Mouse (Mus musculus) intestine, embryonic 16.5 days (tissue): ENCODE data around the gene Rpap3. TPM values are rescaled to one million over a fixed set of nuclear protein-coding genes. Genes with fewer than 3 reads are reported as not detected.

Experiments used
- ATAC-seq: fragments of 200-750 bp; cut with Nextera tagmentation; 2 replicates; pipeline ENCODE4 v1.8.0; 2017; ENCODE audit warnings: moderate TSS enrichment, moderate library complexity
- H3K27ac ChIP-seq: fragments of 300-500 bp; sonication (generic); 2 replicates; pipeline ENCODE4 v1.5.1; 2014; ENCODE audit warnings: mild to moderate bottlenecking, low read length
- H3K27me3 ChIP-seq: fragments of 300-500 bp; sonication (generic); replicated peaks from 2 replicates; pipeline ENCODE4 v1.6.1; 2014; ENCODE audit warnings: low read length, control low read depth, mixed read lengths; ENCODE audit not compliant: control insufficient read depth, insufficient read depth
- H3K36me3 ChIP-seq: fragments of 300-500 bp; sonication (generic); 2 replicates; pipeline ENCODE4 v1.6.1; 2014; ENCODE audit warnings: low read length, control low read depth; ENCODE audit not compliant: control insufficient read depth, insufficient read depth
- H3K4me1 ChIP-seq: fragments of 300-500 bp; sonication (generic); 2 replicates; pipeline ENCODE4 v1.6.1; 2014; ENCODE audit warnings: low read length, control low read depth, mixed read lengths; ENCODE audit not compliant: control insufficient read depth, insufficient read depth
- H3K4me2 ChIP-seq: fragments of 300-500 bp; sonication (generic); 2 replicates; pipeline ENCODE4 v1.6.1; 2014; ENCODE audit warnings: low read depth, low read length, control low read depth
- H3K4me3 ChIP-seq: fragments of 300-500 bp; sonication (generic); 2 replicates; pipeline ENCODE4 v1.5.1; 2014; ENCODE audit warnings: mild to moderate bottlenecking, low read length
- H3K9ac ChIP-seq: fragments of 300-500 bp; sonication (generic); 2 replicates; pipeline ENCODE4 v1.6.1; 2014; ENCODE audit warnings: low read depth, low read length
- H3K9me3 ChIP-seq: fragments of 300-500 bp; sonication (generic); 2 replicates; pipeline ENCODE4 v1.6.1; 2016; ENCODE audit warnings: low read length, control low read depth; ENCODE audit not compliant: control insufficient read depth
- WGBS: fragments of 180-500 bp; shearing (Covaris S2); extraction: QIAGEN DNeasy Blood & Tissue Kit; methylation state at CpG from one replicate; pipeline ENCODE4 v1.1.7; 2014; 5-methylcytosine and 5-hydroxymethylcytosine counted together
- polyA plus RNA-seq: library from polyadenylated mRNA; unstranded; fragments of >200 nt; fragmentation: Nextera tagmentation; extraction: Ambion mirVana; gene quantifications from 2 replicates; pipeline ENCODE4 v1.2.1, GENCODE M21; 2015

Rpap3 gene
- polyA plus RNA-seq, 1 experiment from 2014 or later, result 18.8 TPM

DNA sequence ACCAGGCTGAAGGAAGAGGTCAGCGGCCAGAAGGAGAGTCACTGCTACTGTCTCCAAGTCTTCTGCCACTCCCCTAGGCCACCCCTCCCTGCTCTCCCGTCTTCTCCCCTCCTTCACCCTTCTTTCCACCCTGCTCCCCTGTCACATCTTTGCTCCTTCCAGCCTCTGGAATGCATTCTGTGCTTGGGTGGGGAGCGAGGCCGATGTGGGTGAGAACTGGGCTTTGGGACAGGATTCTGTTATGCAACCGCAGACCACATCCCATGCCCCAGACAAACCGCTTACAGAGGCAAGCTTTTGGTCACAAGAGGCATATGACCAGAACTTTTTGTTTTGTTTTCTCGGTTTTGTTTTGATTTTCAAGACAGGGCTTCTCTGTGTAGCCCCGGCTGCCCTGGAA, 21.4 kb upstream of the Rpap3 start:
- no peaks in the 10 kb centered on the region for H3K36me3 ChIP-seq
- 73% methylated on average over 8 of the region's 8 CpGs for WGBS
- H3K27me3 ChIP-seq, result no peaks in the 10 kb centered on the region
- no peak overlapping the region for H3K9ac ChIP-seq
- H3K4me3 ChIP-seq, result no peak overlapping the region
- H3K9me3 ChIP-seq, result no peaks in the 10 kb centered on the region
- H3K27ac ChIP-seq, result no peak overlapping the region
- no peaks in the 10 kb centered on the region for H3K4me1 ChIP-seq
- H3K4me2 ChIP-seq, result no peak overlapping the region
- no peak for ATAC-seq

GRCm38 (mm10) chr15:97726310-97726709, 20.7 kb upstream of the Rpap3 start:
- H3K27ac ChIP-seq, result no peak overlapping the region
- ATAC-seq, result no peak
- H3K9ac ChIP-seq, result no peak overlapping the region
- no peaks in the 10 kb centered on the region for H3K4me1 ChIP-seq
- no peaks in the 10 kb centered on the region for H3K36me3 ChIP-seq
- no peaks in the 10 kb centered on the region for H3K27me3 ChIP-seq
- WGBS, result 86% methylated on average over 13 of the region's 13 CpGs
- no peak overlapping the region for H3K4me2 ChIP-seq
- H3K9me3 ChIP-seq, result no peaks in the 10 kb centered on the region
- no peak overlapping the region for H3K4me3 ChIP-seq

GRCm38 (mm10) chr15:97725198-97725785, 19.7 kb upstream of the Rpap3 start:
- ATAC-seq, result no peak
- H3K27ac ChIP-seq, result no peak overlapping the region
- H3K4me3 ChIP-seq, result no peak overlapping the region
- WGBS, result 72% methylated on average over 6 of the region's 6 CpGs
- H3K36me3 ChIP-seq, result no peaks in the 10 kb centered on the region
- H3K9me3 ChIP-seq, result no peaks in the 10 kb centered on the region
- no peak overlapping the region for H3K9ac ChIP-seq
- no peaks in the 10 kb centered on the region for H3K27me3 ChIP-seq
- no peaks in the 10 kb centered on the region for H3K4me1 ChIP-seq
- H3K4me2 ChIP-seq, result no peak overlapping the region

GRCm38 (mm10) chr15:97724346-97725197, 18.9 kb upstream of the Rpap3 start:
- Histone ChIP-seq H3K36me3 (no peaks in the 10 kb centered on the region), H3K27me3 (no peaks in the 10 kb centered on the region), H3K4me2 (no peak overlapping the region), H3K4me1 (no peaks in the 10 kb centered on the region), H3K27ac (no peak overlapping the region), H3K9ac (no peak overlapping the region), H3K9me3 (no peaks in the 10 kb centered on the region), H3K4me3 (no peak overlapping the region)
- WGBS, result 84% methylated on average over 17 of the region's 17 CpGs
- no peak for ATAC-seq

DNA sequence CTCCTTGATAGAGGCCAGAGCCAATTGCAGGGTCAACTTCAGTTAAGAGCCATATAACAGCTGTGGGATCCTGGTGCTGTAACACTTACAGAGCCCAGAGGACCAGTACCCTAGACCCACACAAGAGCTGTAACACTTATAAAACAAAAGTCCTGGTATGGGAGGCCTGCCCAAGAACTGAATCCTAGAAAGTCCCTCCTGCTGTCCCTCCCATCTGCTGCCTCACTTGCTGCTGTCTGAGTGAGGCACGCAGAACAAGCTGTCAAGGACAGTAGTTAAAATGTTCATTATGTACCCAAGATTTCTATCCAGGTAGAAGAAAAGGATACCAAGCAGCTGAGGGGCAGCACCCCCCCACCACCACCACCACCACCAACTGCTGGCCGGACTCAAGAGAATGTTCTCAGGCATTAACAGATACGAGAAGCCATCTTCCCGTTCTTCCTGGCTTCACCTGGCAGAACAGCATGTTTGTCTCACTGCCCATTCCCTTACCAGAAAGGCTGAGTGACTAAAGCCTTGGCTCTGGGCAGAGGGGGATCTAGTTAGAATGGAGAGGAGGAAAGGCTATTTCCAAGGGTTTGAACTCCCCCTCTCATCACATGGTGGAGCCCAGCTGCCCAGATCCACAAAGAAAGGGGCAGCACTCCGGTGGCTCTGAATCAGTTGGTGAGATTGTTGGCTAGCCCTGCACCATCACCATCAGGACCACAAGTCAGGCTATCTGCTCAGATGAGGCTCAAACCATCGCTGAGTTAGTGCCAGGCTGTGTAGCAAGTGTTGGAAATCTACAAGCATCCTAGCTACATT, 18.1 kb upstream of the Rpap3 start:
- Histone ChIP-seq H3K27me3 (no peaks in the 10 kb centered on the region), H3K9ac (no peak overlapping the region), H3K4me1 (no peaks in the 10 kb centered on the region), H3K36me3 (no peaks in the 10 kb centered on the region), H3K27ac (no peak overlapping the region), H3K4me3 (no peak overlapping the region), H3K9me3 (no peaks in the 10 kb centered on the region), H3K4me2 (no peak overlapping the region)
- 87% methylated on average over 6 of the region's 6 CpGs for WGBS
- no peak for ATAC-seq

GRCm38 (mm10) chr15:97721008-97721701, 15.5 kb upstream of the Rpap3 start:
- no peaks in the 10 kb centered on the region for H3K36me3 ChIP-seq
- no peak overlapping the region for H3K27ac ChIP-seq
- no peaks in the 10 kb centered on the region for H3K27me3 ChIP-seq
- no peak overlapping the region for H3K9ac ChIP-seq
- no peaks in the 10 kb centered on the region for H3K4me1 ChIP-seq
- no peak overlapping the region for H3K4me3 ChIP-seq
- 73% methylated on average over 15 of the region's 15 CpGs for WGBS
- no peak for ATAC-seq
- H3K4me2 ChIP-seq, result no peak overlapping the region
- H3K9me3 ChIP-seq, result no peaks in the 10 kb centered on the region

- H3K4me1 ChIP-seq, result no peaks in the 10 kb centered on the region
- WGBS, result 75% methylated on average over 12 of the region's 12 CpGs
- no peak overlapping the region for H3K4me3 ChIP-seq
- H3K9me3 ChIP-seq, result no peaks in the 10 kb centered on the region
- ATAC-seq, result no peak
- no peaks in the 10 kb centered on the region for H3K27me3 ChIP-seq
- H3K36me3 ChIP-seq, result no peaks in the 10 kb centered on the region
- 0 out of 2 replicates have a peak overlapping the region, but pooled peaks have one; percentile 14 for H3K9ac ChIP-seq
- H3K4me2 ChIP-seq, result no peak overlapping the region
- peak overlapping the region; percentile 51 for H3K27ac ChIP-seq
These were observed 14.5 kb upstream of the Rpap3 start for GRCm38 (mm10) chr15:97720026-97720675.

DNA sequence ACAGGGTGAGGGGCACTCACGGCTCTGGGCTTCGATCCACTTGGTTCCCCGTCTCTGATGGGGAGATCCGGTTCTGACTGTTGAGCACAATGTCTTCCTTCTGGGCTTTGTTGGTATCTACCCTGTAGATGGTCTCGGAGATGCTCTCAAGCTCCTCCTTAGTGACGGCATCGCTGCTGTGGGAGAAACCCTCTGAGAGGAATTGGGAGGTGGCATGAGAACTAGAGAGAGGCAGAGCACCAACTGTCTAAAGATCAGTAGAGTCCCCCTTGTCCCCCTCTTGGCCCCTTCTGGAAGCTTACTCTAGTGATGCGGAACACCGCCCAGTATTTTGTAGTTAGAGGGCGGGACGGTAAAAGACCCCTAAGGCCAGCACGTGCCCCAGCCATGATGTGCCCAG, 13.9 kb upstream of the Rpap3 start:
- H3K4me1 ChIP-seq, result no peaks in the 10 kb centered on the region
- 93% methylated on average over 12 of the region's 12 CpGs for WGBS
- H3K9ac ChIP-seq, result no peak overlapping the region
- H3K27ac ChIP-seq, result no peak overlapping the region
- H3K9me3 ChIP-seq, result no peaks in the 10 kb centered on the region
- no peaks in the 10 kb centered on the region for H3K27me3 ChIP-seq
- no peak for ATAC-seq
- no peak overlapping the region for H3K4me2 ChIP-seq
- H3K4me3 ChIP-seq, result no peak overlapping the region
- no peaks in the 10 kb centered on the region for H3K36me3 ChIP-seq
